Mouse (Mus musculus) liver, postnatal 0 days (tissue): ENCODE data around the gene Rnf135. TPM values are rescaled to one million over a fixed set of nuclear protein-coding genes. Genes with fewer than 3 reads are reported as not detected.
"Not testable (repeated sequence)": the region's sequence is repeated elsewhere in the genome, so short reads cannot be mapped to it uniquely, and the experiment has no call there.

Experiments used
- ATAC-seq: fragments of 200-750 bp; cut with Nextera tagmentation; 2 replicates; pipeline ENCODE4 v1.8.0; 2017; ENCODE audit warnings: mild to moderate bottlenecking, moderate library complexity
- DNase-seq: peaks from one replicate; pipeline ENCODE4 v3.0.0-alpha.2; 2016
- H3K27ac ChIP-seq: fragments of 300-500 bp; sonication (generic); 2 replicates; pipeline ENCODE4 v1.5.1; 2014; ENCODE audit warnings: antibody characterized with exemption, moderate library complexity, mild to moderate bottlenecking, low read depth
- H3K27me3 ChIP-seq: fragments of 300-500 bp; sonication (generic); 2 replicates; pipeline ENCODE4 v1.6.1; 2014; ENCODE audit warnings: low read length, control low read depth, mixed read lengths; ENCODE audit not compliant: insufficient read depth
- H3K36me3 ChIP-seq: fragments of 300-500 bp; sonication (generic); replicated peaks from 2 replicates; pipeline ENCODE4 v1.6.1; 2014; ENCODE audit warnings: mild to moderate bottlenecking, control low read depth, low read length, moderate library complexity, mixed read lengths; ENCODE audit not compliant: insufficient read depth
- H3K4me1 ChIP-seq: fragments of 300-500 bp; sonication (generic); 2 replicates; pipeline ENCODE4 v1.6.1; 2014; ENCODE audit warnings: antibody characterized with exemption, mild to moderate bottlenecking, control low read depth; ENCODE audit not compliant: insufficient read depth
- H3K4me2 ChIP-seq: fragments of 300-500 bp; sonication (generic); 2 replicates; pipeline ENCODE4 v1.6.1; 2014; ENCODE audit warnings: low read depth, mild to moderate bottlenecking, low read length, moderate library complexity, mixed read lengths
- H3K4me3 ChIP-seq: fragments of 300-500 bp; sonication (generic); 2 replicates; pipeline ENCODE4 v1.5.1; 2014; ENCODE audit warnings: low read depth, low read length
- H3K9ac ChIP-seq: fragments of 300-500 bp; sonication (generic); replicated peaks from 2 replicates; pipeline ENCODE4 v1.6.1; 2014; ENCODE audit warnings: mild to moderate bottlenecking, moderate library complexity
- H3K9me3 ChIP-seq: fragments of 300-500 bp; sonication (generic); 2 replicates; pipeline ENCODE4 v1.6.1; 2016; ENCODE audit warnings: mild to moderate bottlenecking, control low read depth, low read length, mixed read lengths
- CTCF ChIP-seq: sonication (generic); IDR thresholded peaks from 2 replicates; pipeline ENCODE4 v1.5.1; 2016; ENCODE audit warnings: antibody characterized with exemption, low read depth
- EP300 ChIP-seq: IDR thresholded peaks from 2 replicates; pipeline ENCODE4 v1.6.1; 2016; ENCODE audit warnings: antibody characterized with exemption, low read depth, mild to moderate bottlenecking
- WGBS: fragments of 180-500 bp; shearing (Covaris S2); extraction: QIAGEN DNeasy Blood & Tissue Kit; methylation state at CpG from one replicate; pipeline ENCODE4 v1.1.7; 2014; ENCODE audit not compliant: insufficient replicate concordance; 5-methylcytosine and 5-hydroxymethylcytosine counted together
- polyA plus RNA-seq: library from polyadenylated mRNA; unstranded; fragments of >200 nt; fragmentation: Nextera tagmentation; extraction: Ambion mirVana; gene quantifications from 2 replicates; pipeline ENCODE4 v1.2.1, GENCODE M21; 2015

Gene Rnf135
- polyA plus RNA-seq, 1 experiment from 2014 or later = 7.7 TPM

- peak overlapping the region; percentile 57; the same call in 1 of the 2 replicates for H3K27ac ChIP-seq
- TF ChIP-seq CTCF = no peak
- no peak for TF ChIP-seq EP300
- H3K4me1 ChIP-seq = peaks cover 11% of the 10 kb centered on the region
- no peak for DNase-seq
- no peak overlapping the region for H3K4me3 ChIP-seq
- 58% methylated on average over 11 of the region's 11 CpGs for WGBS
- no peaks in the 10 kb centered on the region for H3K9me3 ChIP-seq
- no peak overlapping the region for H3K9ac ChIP-seq
- H3K4me2 ChIP-seq = no peak overlapping the region
- H3K36me3 ChIP-seq = 0 out of 2 replicates have a peak, but pooled peaks cover 3% of the 10 kb centered on the region
- H3K27me3 ChIP-seq = no peaks in the 10 kb centered on the region
- no peak for ATAC-seq
Measured at GRCm38 (mm10) chr11:80176911-80177895, 6.4 kb upstream of the Rnf135 start.

- WGBS = 81% methylated on average over 8 of the region's 8 CpGs
- DNase-seq (no peak), ATAC-seq (no peak)
- Histone ChIP-seq H3K9me3 (no peaks in the 10 kb centered on the region), H3K4me1 (peaks cover 4% of the 10 kb centered on the region), H3K9ac (no peak overlapping the region), H3K4me2 (no peak overlapping the region), H3K27ac (no peak overlapping the region), H3K36me3 (0 out of 2 replicates have a peak, but pooled peaks cover 3% of the 10 kb centered on the region), H3K4me3 (no peak overlapping the region), H3K27me3 (no peaks in the 10 kb centered on the region)
- TF ChIP-seq EP300 (no peak), CTCF (no peak)
Measured at GRCm38 (mm10) chr11:80178316-80178715, 5.3 kb upstream of the Rnf135 start.

GRCm38 (mm10) chr11:80181021-80181749, 2.5 kb upstream of the Rnf135 start:
- ATAC-seq (no peak), DNase-seq (no peak)
- TF ChIP-seq CTCF (peak; percentile 23; the same call in 1 of the 2 replicates), EP300 (no peak)
- 68% methylated on average over 5 of the region's 5 CpGs for WGBS
- Histone ChIP-seq H3K9ac (no peak overlapping the region), H3K4me1 (no peaks in the 10 kb centered on the region), H3K27me3 (no peaks in the 10 kb centered on the region), H3K36me3 (0 out of 2 replicates have a peak, but pooled peaks cover 3% of the 10 kb centered on the region), H3K4me2 (no peak overlapping the region), H3K27ac (no peak overlapping the region), H3K4me3 (no peak overlapping the region), H3K9me3 (no peaks in the 10 kb centered on the region)

- Histone ChIP-seq H3K4me3 (peak overlapping the region; percentile 95), H3K27ac (peak overlapping the region; percentile 94), H3K4me2 (peak overlapping the region; percentile 81), H3K9ac (peak overlapping the region; percentile 98)
- not testable (repeated sequence) for H3K4me1 ChIP-seq, H3K36me3 ChIP-seq, H3K9me3 ChIP-seq, H3K27me3 ChIP-seq, DNase-seq
- ATAC-seq = peak; percentile 73
- WGBS = 40% methylated on average over 11 of the region's 12 CpGs
- peak; percentile 49 for TF ChIP-seq CTCF
Measured at GRCm38 (mm10) chr11:80183054-80183704, 472 bp upstream of the Rnf135 start.

GRCm38 (mm10) chr11:80184531-80185071, 950 bp downstream of the Rnf135 start:
- Histone ChIP-seq H3K36me3 (0 out of 2 replicates have a peak, but pooled peaks cover 7% of the 10 kb centered on the region), H3K4me1 (no peaks in the 10 kb centered on the region), H3K9me3 (no peaks in the 10 kb centered on the region), H3K4me3 (peak overlapping the region; percentile 95), H3K4me2 (peak overlapping the region; percentile 81), H3K27me3 (no peaks in the 10 kb centered on the region), H3K27ac (peak overlapping the region; percentile 94), H3K9ac (peak overlapping the region; percentile 98; the same call in 1 of the 2 replicates)
- 77% methylated on average over 6 of the region's 6 CpGs for WGBS
- ATAC-seq (no peak), DNase-seq (no peak)
- no peak for TF ChIP-seq EP300
- no peak for TF ChIP-seq CTCF

- not testable (repeated sequence) for ATAC-seq, H3K27me3 ChIP-seq, H3K27ac ChIP-seq, H3K4me1 ChIP-seq, H3K9me3 ChIP-seq, DNase-seq, H3K9ac ChIP-seq, H3K36me3 ChIP-seq
- 0 out of 2 replicates have a peak overlapping the region, but pooled peaks have one; percentile 95 for H3K4me3 ChIP-seq
- 75% methylated on average over 5 of the region's 5 CpGs for WGBS
- H3K4me2 ChIP-seq = peak overlapping the region; percentile 81
Measured at GRCm38 (mm10) chr11:80185441-80185976, 1.9 kb downstream of the Rnf135 start.
